Mouse (Mus musculus) MEL (cell line): ENCODE measurements around the gene Dag1. TPM values are rescaled to one million over a fixed set of nuclear protein-coding genes. Genes with fewer than 3 reads are reported as not detected.

ENCODE experiments used
- DNase-seq: peaks from one replicate; pipeline ENCODE4 v3.0.0; 2011; ENCODE audit warnings: low read depth, low spot score
- H3K27ac ChIP-seq: 2 replicates; pipeline ENCODE4 v1.5.1; 2012; ENCODE audit warnings: low read depth, mild to moderate bottlenecking, control low read depth, low read length, moderate library complexity; ENCODE audit not compliant: control insufficient read depth
- H3K27me3 ChIP-seq, 2 experiments: fragments of 150-350 bp in 1 of 2; sonication (generic) in 1 of 2; 2 replicates each; pipeline ENCODE4 v1.6.1; 2012; ENCODE audit warnings: low read length in 2 of 2, mild to moderate bottlenecking in 2 of 2, improper control_type of control experiment in 1 of 2, moderate library complexity in 1 of 2; ENCODE audit not compliant: insufficient read depth in 2 of 2, control insufficient read depth in 1 of 2
- H3K36me3 ChIP-seq, 2 experiments: 2 replicates each; pipeline ENCODE4 v1.6.1; 2012 to 2014; ENCODE audit warnings: low read length in 2 of 2, improper control_type of control experiment in 1 of 2, inconsistent platforms in 1 of 2, mild to moderate bottlenecking in 1 of 2; ENCODE audit not compliant: insufficient read depth in 2 of 2, control insufficient read depth in 1 of 2
- H3K4me1 ChIP-seq, 2 experiments: fragments of 150-350 bp in 1 of 2; sonication (generic) in 1 of 2; 2 replicates each; pipeline ENCODE4 v1.6.1; 2012; ENCODE audit warnings: low read length in 2 of 2, improper control_type of control experiment in 1 of 2, mild to moderate bottlenecking in 1 of 2; ENCODE audit not compliant: insufficient read depth in 2 of 2, control insufficient read depth in 1 of 2
- H3K4me3 ChIP-seq, 2 experiments: fragments of 150-350 bp in 1 of 2; sonication (generic) in 1 of 2; 2 replicates each; pipeline ENCODE4 v1.5.1; 2012; ENCODE audit warnings: low read depth in 2 of 2, low read length in 2 of 2, mild to moderate bottlenecking in 2 of 2, moderate library complexity in 2 of 2, control low read depth in 1 of 2, improper control_type of control experiment in 1 of 2; ENCODE audit not compliant: control insufficient read depth in 1 of 2, insufficient read depth in 1 of 2
- H3K79me2 ChIP-seq: 2 replicates; pipeline ENCODE4 v1.6.1; 2012; ENCODE audit warnings: mild to moderate bottlenecking, low read length, moderate library complexity; ENCODE audit not compliant: control insufficient read depth, poor library complexity, insufficient read depth
- H3K9ac ChIP-seq: 2 replicates; pipeline ENCODE4 v1.6.1; 2012; ENCODE audit warnings: low read depth, mild to moderate bottlenecking, control low read depth, low read length, moderate library complexity; ENCODE audit not compliant: control insufficient read depth, poor library complexity, severe bottlenecking
- H3K9me3 ChIP-seq: fragments of 150-350 bp; sonication (generic); replicated peaks from 2 replicates; pipeline ENCODE4 v1.6.1; 2012; ENCODE audit warnings: mild to moderate bottlenecking, low read length, improper control_type of control experiment, moderate library complexity; ENCODE audit not compliant: insufficient read depth
- BHLHE40 ChIP-seq: IDR thresholded peaks from 2 replicates; pipeline ENCODE4 v1.6.1; 2012; ENCODE audit warnings: low read depth, mild to moderate bottlenecking, inconsistent platforms, low read length, improper control_type of control experiment, borderline replicate concordance
- CHD1 ChIP-seq: IDR thresholded peaks from 2 replicates; pipeline ENCODE4 v1.6.1; 2012; ENCODE audit warnings: low read depth, mild to moderate bottlenecking, inconsistent platforms, low read length, improper control_type of control experiment
- GABPA ChIP-seq: IDR thresholded peaks from 2 replicates; pipeline ENCODE4 v1.6.1; 2012; ENCODE audit warnings: low read depth, mild to moderate bottlenecking, inconsistent platforms, low read length, improper control_type of control experiment, moderate library complexity
- MAFK ChIP-seq: IDR thresholded peaks from 2 replicates; pipeline ENCODE4 v1.6.1; 2011; ENCODE audit warnings: low read depth, mild to moderate bottlenecking, low read length, improper control_type of control experiment, borderline replicate concordance
- MAX ChIP-seq: IDR thresholded peaks from 2 replicates; pipeline ENCODE4 v1.6.1; 2011; ENCODE audit warnings: low read length, improper control_type of control experiment
- MYC ChIP-seq: IDR thresholded peaks from 2 replicates; pipeline ENCODE4 v1.6.1; 2011; ENCODE audit warnings: low read depth, mild to moderate bottlenecking, low read length, improper control_type of control experiment, moderate library complexity
- NELFE ChIP-seq: IDR thresholded peaks from 2 replicates; pipeline ENCODE4 v1.6.1; 2011; ENCODE audit warnings: low read depth, low read length, improper control_type of control experiment
- POLR2A ChIP-seq, 2 experiments: IDR thresholded peaks; 2 replicates each; pipeline ENCODE4 v1.6.1; 2011 to 2012; ENCODE audit warnings: low read length in 2 of 2, mild to moderate bottlenecking in 2 of 2, control low read depth in 1 of 2, improper control_type of control experiment in 1 of 2, low read depth in 1 of 2, moderate library complexity in 1 of 2; ENCODE audit not compliant: control insufficient read depth in 1 of 2, insufficient read depth in 1 of 2, poor library complexity in 1 of 2
- POLR2AphosphoS5 ChIP-seq: IDR thresholded peaks from 2 replicates; pipeline ENCODE4 v1.6.1; 2012; ENCODE audit warnings: low read depth, borderline replicate concordance, mild to moderate bottlenecking, inconsistent platforms, low read length, moderate library complexity, mixed read lengths
- RAD21 ChIP-seq: IDR thresholded peaks from 2 replicates; pipeline ENCODE4 v1.6.1; 2011; ENCODE audit warnings: mild to moderate bottlenecking, low read depth, low read length, improper control_type of control experiment
- SMC3 ChIP-seq: IDR thresholded peaks from 2 replicates; pipeline ENCODE4 v1.6.1; 2011; ENCODE audit warnings: low read depth, low read length, improper control_type of control experiment
- TAL1 ChIP-seq: IDR thresholded peaks from 2 replicates; pipeline ENCODE4 v1.6.1; 2012; ENCODE audit warnings: mild to moderate bottlenecking, inconsistent platforms, low read length, moderate library complexity, mixed read lengths
- TBP ChIP-seq: IDR thresholded peaks from 2 replicates; pipeline ENCODE4 v1.8.0; 2011; ENCODE audit warnings: low read depth, low read length, improper control_type of control experiment
- UBTF ChIP-seq: IDR thresholded peaks from 2 replicates; pipeline ENCODE4 v1.6.1; 2012; ENCODE audit warnings: low read depth, mild to moderate bottlenecking, inconsistent platforms, low read length, improper control_type of control experiment, moderate library complexity, borderline replicate concordance; ENCODE audit not compliant: insufficient read depth
- ZNF384 ChIP-seq: IDR thresholded peaks from 2 replicates; pipeline ENCODE4 v1.6.1; 2012; ENCODE audit warnings: low read depth, mild to moderate bottlenecking, inconsistent platforms, low read length, improper control_type of control experiment
- polyA plus RNA-seq, 2 experiments: library from polyadenylated mRNA; stranded (reverse) in 1 of 2; unstranded in 1 of 2; fragments of >175 nt in 1 of 2; fragments of >200 nt in 1 of 2; gene quantifications; 2 replicates each; pipeline versions ENCODE4 v1.2.1 to v1.2.4; 2012; ENCODE audit warnings: low replicate concordance in 2 of 2, low read depth in 1 of 2; ENCODE audit not compliant: insufficient read length in 2 of 2, insufficient read depth in 1 of 2, missing spikeins in 1 of 2
- total RNA-seq: library from RNA; depleted of rRNA; stranded (reverse); fragments of 300-350 nt; gene quantifications from 2 replicates; pipeline ENCODE4 v1.2.3, GENCODE M21; 2012

Dag1 gene
- total and polyA plus RNA-seq, 3 experiments: 7.8 to 27.6 TPM; not detected in 1

DNA sequence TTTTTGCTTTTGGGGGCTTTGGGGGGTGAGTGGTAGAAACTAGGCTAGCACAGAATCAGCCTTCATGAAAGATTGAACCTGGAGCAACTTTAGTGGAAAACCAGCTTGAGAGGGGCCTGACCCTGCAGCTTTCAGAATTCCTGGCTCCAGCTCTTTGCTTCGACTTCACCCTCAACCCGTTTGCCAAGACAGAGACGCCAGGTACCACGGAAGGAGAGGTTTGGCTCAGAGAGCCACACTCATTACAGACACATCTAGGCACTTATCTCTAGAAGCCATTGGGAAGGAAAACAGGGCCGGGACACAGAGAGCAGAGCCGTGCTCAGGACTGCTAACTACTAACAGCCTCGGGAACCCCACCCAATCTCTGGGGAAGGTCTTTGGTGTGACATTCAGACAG, 105.9 kb downstream of the Dag1 start:
- no peak overlapping the region for H3K27ac ChIP-seq
- no peak for DNase-seq
- H3K9ac ChIP-seq: no peak overlapping the region
- H3K79me2 ChIP-seq: no peaks in the 10 kb centered on the region
- peaks cover 3 to 6% of the 10 kb centered on the region in 2 experiments for H3K27me3 ChIP-seq
- 0 out of 4 replicates have a peak, but pooled peaks cover 0 to 2% of the 10 kb centered on the region in 2 experiments for H3K4me1 ChIP-seq
- no peak for TF ChIP-seq MAFK
- no peak for TF ChIP-seq MAX
- TF ChIP-seq, all 39 proteins: peak for 0
- H3K9me3 ChIP-seq: no peaks in the 10 kb centered on the region
- H3K4me3 ChIP-seq: no peak overlapping the region
- no peaks in the 10 kb centered on the region for H3K36me3 ChIP-seq

- no peak for TF ChIP-seq NELFE
- H3K79me2 ChIP-seq: no peaks in the 10 kb centered on the region
- H3K27me3 ChIP-seq: peaks cover 3 to 6% of the 10 kb centered on the region in 2 experiments
- H3K9me3 ChIP-seq: no peaks in the 10 kb centered on the region
- H3K4me1 ChIP-seq: no peaks in the 10 kb centered on the region
- no peak overlapping the region for H3K27ac ChIP-seq
- no peak overlapping the region for H3K9ac ChIP-seq
- H3K36me3 ChIP-seq: no peaks in the 10 kb centered on the region
- no peak overlapping the region for H3K4me3 ChIP-seq
- no peak for DNase-seq
These were observed 106.3 kb downstream of the Dag1 start for GRCm38 (mm10) chr9:108157451-108157850.

DNA sequence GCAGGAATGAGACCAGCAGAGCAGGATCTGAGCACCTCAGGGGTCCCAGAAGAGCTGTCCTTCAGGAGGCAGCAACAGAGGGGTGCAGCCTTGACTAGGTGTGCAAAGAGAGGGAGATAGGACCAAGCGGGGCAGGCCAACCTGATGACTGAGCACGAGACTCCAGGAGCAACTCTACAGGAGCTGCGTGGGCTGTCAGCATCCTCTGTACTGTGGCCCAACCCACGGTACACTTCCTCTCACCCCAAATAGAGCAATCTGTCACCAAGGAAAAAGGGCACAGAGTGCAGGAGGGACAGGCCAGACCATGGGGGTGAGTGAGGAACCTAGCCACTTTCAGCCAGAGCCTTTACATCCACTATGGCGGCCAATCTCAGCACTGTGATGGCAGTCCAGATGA, 107.0 kb downstream of the Dag1 start:
- H3K9me3 ChIP-seq: no peaks in the 10 kb centered on the region
- H3K27ac ChIP-seq: no peak overlapping the region
- H3K9ac ChIP-seq: no peak overlapping the region
- no peak overlapping the region for H3K4me3 ChIP-seq
- H3K79me2 ChIP-seq: no peaks in the 10 kb centered on the region
- H3K27me3 ChIP-seq: peaks cover 3 to 6% of the 10 kb centered on the region in 2 experiments
- H3K4me1 ChIP-seq: no peaks in the 10 kb centered on the region
- DNase-seq: no peak
- TF ChIP-seq SMC3 (no peak), TAL1 (no peak), MAX (no peak), GABPA (no peak), POLR2A (IDR thresholded peaks at IDR 0.05; ENCODE audit: control insufficient read depth in 1 of 2, insufficient read depth in 1 of 2, low read depth in 1 of 2, low read length in 2 of 2, poor library complexity in 1 of 2) (no peak), ZNF384 (no peak), POLR2AphosphoS5 (no peak), CHD1 (no peak), UBTF (no peak), BHLHE40 (no peak), TBP (no peak), MYC (no peak), RAD21 (no peak)
- H3K36me3 ChIP-seq: no peaks in the 10 kb centered on the region
